ENCODE assay signal across 16 mouse cellular contexts in the genomic region with DNA sequence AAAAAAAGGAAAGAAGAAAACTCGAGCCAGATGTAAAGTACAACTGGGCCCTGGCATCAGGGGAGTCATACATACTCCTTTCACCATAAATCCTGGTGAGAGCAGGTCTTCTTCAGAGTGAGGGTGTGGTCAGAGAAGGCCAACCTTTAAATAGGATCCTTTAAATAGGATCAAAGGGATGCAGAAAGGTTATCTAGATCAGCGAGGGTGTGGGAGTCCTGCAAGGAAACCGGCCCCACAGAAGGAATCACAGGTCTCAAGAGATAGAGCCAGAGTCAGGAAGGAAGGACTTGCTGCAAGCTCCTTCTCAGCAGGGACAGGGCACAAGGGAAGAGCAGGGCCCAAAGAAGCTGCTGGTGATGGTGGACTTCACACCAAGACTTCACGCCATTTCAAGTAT.
"Had no signal": no experiment of that assay in that cellular context is flagged by ENCODE, and none has a peak within 500 bp of the region (broad histone marks: within the 10 kb centered on the region; RNA-seq: fewer than 3 reads in every experiment).

No protein-coding gene starts in this region.

- H3K27me3 ChIP-seq: neural tube, embryonic 12.5 days; neural tube, embryonic 13.5 days; neural tube, embryonic 15.5 days; stomach, embryonic 15.5 days had no signal

- H3K27ac ChIP-seq: neural tube, embryonic 12.5 days; neural tube, embryonic 13.5 days; neural tube, embryonic 15.5 days; stomach, embryonic 15.5 days; stomach, postnatal 0 days had no signal

- H3K4me3 ChIP-seq: neural tube, embryonic 12.5 days; neural tube, embryonic 13.5 days; neural tube, embryonic 15.5 days; stomach, embryonic 15.5 days had no signal

- H3K4me1 ChIP-seq: neural tube, embryonic 12.5 days; neural tube, embryonic 13.5 days; stomach, embryonic 15.5 days had no signal

- H3K9me3 ChIP-seq: neural tube, embryonic 12.5 days; neural tube, embryonic 13.5 days; neural tube, embryonic 15.5 days; stomach, embryonic 15.5 days had no signal

- H3K9ac ChIP-seq: neural tube, embryonic 12.5 days; neural tube, embryonic 13.5 days; neural tube, embryonic 15.5 days; stomach, embryonic 15.5 days had no signal

- DNase-seq: retina, postnatal 1 day; right cerebral cortex, adult 18-20 months; right cerebral cortex, postnatal 14 days; right cerebral cortex, postnatal 25 days; right cerebral cortex, postnatal 4 days; spleen, adult 18-20 months; thymus, adult 18-20 months; thymus, adult 2 months; thymus, postnatal 14 days; thymus, postnatal 36 days; thymus, postnatal 4 days had no signal
